Mouse (Mus musculus): ENCODE data around the gene Gal3st2c.
"Not testable (repeated sequence)": the region's sequence is repeated elsewhere in the genome, so short reads cannot be mapped to it uniquely, and the experiment has no call there.

The Gal3st2c gene

GRCm38 (mm10) chr1:93990209-93990608 lies at the start of gene Gal3st2c:
Gal3st2c (plus strand) TSS chr1:93990509.
- DNase-seq (ENCODE audit: low spot score), result not testable (repeated sequence)

- not testable (repeated sequence) for DNase-seq (ENCODE audit: low spot score)
These were observed 41.2 kb upstream of the Gal3st2c start for GRCm38 (mm10) chr1:93949087-93949486.

GRCm38 (mm10) chr1:93966489-93966888 lies 23.8 kb upstream of the Gal3st2c start:
- not testable (repeated sequence) for DNase-seq (ENCODE audit: low spot score)

- DNase-seq (ENCODE audit: low spot score), result not testable (repeated sequence)
These were observed 19.9 kb upstream of the Gal3st2c start for GRCm38 (mm10) chr1:93970380-93970779.

GRCm38 (mm10) chr1:93970797-93971196 lies 19.5 kb upstream of the Gal3st2c start:
- DNase-seq (ENCODE audit: low spot score), result not testable (repeated sequence)

- DNase-seq (ENCODE audit: low spot score), result not testable (repeated sequence)
These were observed 14.5 kb upstream of the Gal3st2c start for GRCm38 (mm10) chr1:93975764-93976163.

GRCm38 (mm10) chr1:93978287-93978686 lies 12.0 kb upstream of the Gal3st2c start:
- not testable (repeated sequence) for DNase-seq (ENCODE audit: low spot score)

- not testable (repeated sequence) for DNase-seq (ENCODE audit: low spot score)
These were observed 9.4 kb upstream of the Gal3st2c start for GRCm38 (mm10) chr1:93980932-93981331.

- DNase-seq (ENCODE audit: low spot score), result no peak
These were observed 4.1 kb upstream of the Gal3st2c start for GRCm38 (mm10) chr1:93986167-93986566.

- DNase-seq (ENCODE audit: low spot score), result no peak
These were observed 1.5 kb upstream of the Gal3st2c start for GRCm38 (mm10) chr1:93988786-93989185.

GRCm38 (mm10) chr1:93991068-93991467 lies 759 bp downstream of the Gal3st2c start:
- DNase-seq (ENCODE audit: low spot score), result not testable (repeated sequence)

- not testable (repeated sequence) for DNase-seq (ENCODE audit: low spot score)
These were observed 1.2 kb downstream of the Gal3st2c start for GRCm38 (mm10) chr1:93991491-93991890.

- no peak for DNase-seq (ENCODE audit: low spot score)
These were observed 10.7 kb downstream of the Gal3st2c start for GRCm38 (mm10) chr1:94001023-94001422.

GRCm38 (mm10) chr1:94005954-94006506 lies 15.7 kb downstream of the Gal3st2c start:
- not testable (repeated sequence) for DNase-seq (ENCODE audit: low spot score)

GRCm38 (mm10) chr1:94008826-94009225 lies 18.5 kb downstream of the Gal3st2c start:
- not testable (repeated sequence) for DNase-seq (ENCODE audit: low spot score)

- DNase-seq (ENCODE audit: low spot score), result no peak
These were observed 21.3 kb downstream of the Gal3st2c start for GRCm38 (mm10) chr1:94011643-94012042.

- no peak for DNase-seq (ENCODE audit: low spot score)
These were observed 29.8 kb downstream of the Gal3st2c start, which contains the start of gene Neu4 for GRCm38 (mm10) chr1:94020151-94020550. Neu4 (plus strand) TSS chr1:94020451.

- DNase-seq (ENCODE audit: low spot score), result no peak
These were observed 37.3 kb downstream of the Gal3st2c start for GRCm38 (mm10) chr1:94027506-94028108.

GRCm38 (mm10) chr1:94028741-94029140 lies 38.4 kb downstream of the Gal3st2c start:
- DNase-seq (ENCODE audit: low spot score), result no peak

- no peak for DNase-seq (ENCODE audit: low spot score)
These were observed 42.8 kb downstream of the Gal3st2c start for GRCm38 (mm10) chr1:94033075-94033602.

GRCm38 (mm10) chr1:94034984-94035743 lies 44.9 kb downstream of the Gal3st2c start:
- peak; percentile 26 for DNase-seq (ENCODE audit: low spot score)

GRCm38 (mm10) chr1:94040391-94040790 lies 50.1 kb downstream of the Gal3st2c start:
- DNase-seq (ENCODE audit: low spot score), result no peak

- no peak for DNase-seq (ENCODE audit: low spot score)
These were observed 55.2 kb downstream of the Gal3st2c start for GRCm38 (mm10) chr1:94045559-94045958.

All from urinary bladder, postnatal 10 days (tissue).